Mouse (Mus musculus): ENCODE results near the gene Kcnip4.

Gene Kcnip4

GRCm38 (mm10) chr5:48889395-48890194 is 635.1 kb downstream of the Kcnip4 start:
- DNase-seq (ENCODE audit: low spot score) = no peak

DNA sequence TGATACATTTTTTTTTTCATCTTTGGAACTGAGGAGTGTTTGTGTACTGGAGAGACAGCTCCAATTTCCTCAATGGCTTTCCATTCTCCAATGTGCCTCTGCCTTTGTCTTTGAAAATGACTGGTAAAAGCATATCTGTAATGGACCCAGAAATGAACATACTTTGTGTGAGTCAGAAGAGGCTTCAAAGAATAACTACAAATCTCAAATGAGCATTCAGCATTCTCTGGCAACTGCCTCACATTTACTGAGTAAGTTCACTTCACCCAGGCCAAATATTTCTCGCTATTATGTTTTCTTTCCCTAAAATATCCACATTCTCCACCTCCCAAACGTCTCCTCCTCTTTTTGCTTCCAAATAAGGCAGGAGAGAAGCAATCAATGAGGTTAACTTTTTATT is 646.6 kb downstream of the Kcnip4 start:
- no peak for DNase-seq (ENCODE audit: low spot score)

DNA sequence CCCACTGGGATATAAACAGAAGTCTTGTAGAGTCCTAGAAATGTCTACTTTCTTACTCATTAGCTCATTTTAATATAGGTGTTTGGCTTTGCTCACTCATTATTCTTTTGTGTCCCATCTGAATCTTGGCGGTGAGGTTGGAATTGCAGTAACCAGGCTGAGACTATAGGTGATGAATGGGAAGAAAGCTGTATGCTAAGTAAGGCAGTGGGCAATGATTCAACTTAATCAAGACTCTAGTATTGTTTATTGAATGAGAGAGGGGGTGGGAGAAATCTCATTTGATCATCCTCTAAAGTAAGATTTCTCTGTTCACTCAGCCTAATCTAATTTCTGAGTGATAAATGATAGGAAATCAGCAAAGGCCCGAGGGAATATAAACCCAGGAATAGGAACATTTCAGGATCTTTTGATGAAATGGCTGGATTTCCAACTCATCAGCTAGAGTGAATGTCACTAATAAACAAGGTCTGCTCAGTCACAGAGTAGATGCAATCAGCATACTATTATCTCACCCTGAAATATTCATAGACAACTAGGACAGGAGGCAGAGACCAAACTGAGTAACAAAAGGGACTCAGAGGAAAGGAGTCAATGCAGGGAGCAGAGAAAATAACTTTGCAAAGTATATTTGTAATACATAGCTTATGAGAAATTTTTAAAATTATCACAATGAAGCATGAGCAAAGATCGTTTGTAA is 660.3 kb downstream of the Kcnip4 start:
- no peak for DNase-seq (ENCODE audit: low spot score)

GRCm38 (mm10) chr5:48840971-48841370 is 683.7 kb downstream of the Kcnip4 start:
- no peak for DNase-seq (ENCODE audit: low spot score)

DNA sequence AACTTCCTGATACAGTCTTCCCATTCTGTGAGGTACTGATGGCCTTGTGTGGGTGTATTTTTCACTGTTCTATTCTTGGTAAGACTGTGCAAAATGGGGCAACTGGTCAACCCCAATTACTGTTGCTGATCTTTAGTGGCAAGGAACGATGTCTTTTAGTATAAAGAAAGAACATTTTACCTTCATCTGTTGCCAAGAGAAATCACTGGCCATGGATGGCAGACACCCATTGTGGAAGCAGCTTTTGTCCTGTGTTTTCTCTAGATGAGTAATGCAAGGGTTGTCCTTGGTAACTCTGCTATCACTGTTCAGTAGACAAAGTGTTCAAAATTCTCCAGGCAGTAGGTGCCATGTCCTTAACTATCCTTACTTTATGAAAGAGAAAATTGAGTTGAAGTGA is 729.2 kb downstream of the Kcnip4 start:
- DNase-seq (ENCODE audit: low spot score) = no peak

GRCm38 (mm10) chr5:48779376-48779775 is 745.3 kb downstream of the Kcnip4 start:
- DNase-seq (ENCODE audit: low spot score) = no peak

DNA sequence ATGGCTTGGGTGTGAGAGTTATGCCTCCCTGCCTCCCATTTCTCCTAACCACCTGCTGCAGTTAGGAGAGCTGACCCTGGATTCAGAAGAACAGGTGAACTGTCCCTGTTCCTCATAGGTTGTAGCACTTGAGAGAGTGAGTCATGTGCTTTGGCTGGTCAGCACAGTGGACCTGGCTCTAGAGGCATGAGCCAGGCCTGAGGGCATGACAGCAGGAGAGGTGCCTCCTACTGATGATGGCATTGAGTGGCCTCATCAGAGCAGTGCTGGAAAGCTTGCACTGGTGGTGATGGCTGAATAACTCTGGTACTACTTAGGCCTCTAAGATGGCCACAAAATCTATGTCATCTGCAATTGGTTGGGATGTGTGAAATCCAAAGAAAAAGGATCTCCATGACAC is 776.1 kb downstream of the Kcnip4 start:
- no peak for DNase-seq (ENCODE audit: low spot score)

DNA sequence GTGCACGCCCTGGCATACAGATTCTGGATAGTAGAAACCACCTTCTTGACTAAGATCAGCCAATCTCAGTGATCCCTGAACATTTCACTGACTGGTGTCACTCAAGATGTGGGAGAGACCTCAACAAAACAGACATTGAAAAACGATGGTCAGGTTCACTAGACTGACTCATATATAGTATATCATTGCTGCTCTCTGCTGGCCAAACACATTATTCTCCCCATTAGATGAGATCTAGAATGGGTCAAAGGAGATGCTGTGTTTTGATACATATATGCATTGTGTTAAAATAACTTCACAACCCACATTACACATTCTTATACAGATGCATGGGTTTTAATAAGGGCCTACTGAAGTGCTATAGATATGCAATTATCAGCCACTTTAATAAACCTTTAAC is 787.1 kb downstream of the Kcnip4 start:
- DNase-seq (ENCODE audit: low spot score) = no peak

- DNase-seq (ENCODE audit: low spot score) = no peak
Measured at GRCm38 (mm10) chr5:48718166-48718565, 806.5 kb downstream of the Kcnip4 start.

DNA sequence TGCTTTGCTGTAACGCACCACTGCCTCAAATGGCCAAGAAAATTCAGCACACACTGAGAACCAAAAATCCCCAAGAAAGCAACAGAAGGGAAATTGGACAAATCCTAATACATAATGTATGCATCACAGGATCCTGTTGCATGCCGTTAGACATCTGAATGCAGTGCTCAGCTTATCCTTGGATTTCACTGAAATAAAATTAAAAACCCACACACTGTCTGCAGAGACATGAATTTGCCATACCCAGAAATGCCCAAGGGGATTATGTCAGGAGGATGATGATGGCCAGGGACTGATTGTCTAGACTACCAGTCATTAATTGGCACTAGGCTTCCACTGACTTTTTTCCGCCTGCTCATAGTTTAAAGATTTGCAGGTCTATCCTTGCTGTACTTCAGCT is 818.7 kb downstream of the Kcnip4 start:
- no peak for DNase-seq (ENCODE audit: low spot score)

DNA sequence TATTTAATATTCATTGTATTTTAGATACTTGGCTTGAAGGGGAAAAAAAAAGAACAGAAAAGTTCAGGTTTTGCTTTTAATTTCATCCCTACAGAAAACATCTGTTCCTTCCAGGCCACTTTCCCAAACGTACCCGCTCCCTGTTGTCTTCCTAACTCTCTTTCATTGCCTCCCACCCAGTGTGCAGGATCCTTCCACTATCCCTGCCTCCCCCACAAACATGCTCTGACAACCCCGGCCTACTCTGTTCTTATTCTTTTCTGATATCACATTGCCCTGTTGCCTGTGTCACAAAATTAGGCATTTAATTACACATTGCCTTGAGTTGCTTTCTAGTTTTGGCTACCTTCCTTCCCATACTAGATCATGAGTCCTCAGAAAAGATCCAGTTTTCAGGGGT is 837.6 kb downstream of the Kcnip4 start:
- DNase-seq (ENCODE audit: low spot score) = no peak

DNA sequence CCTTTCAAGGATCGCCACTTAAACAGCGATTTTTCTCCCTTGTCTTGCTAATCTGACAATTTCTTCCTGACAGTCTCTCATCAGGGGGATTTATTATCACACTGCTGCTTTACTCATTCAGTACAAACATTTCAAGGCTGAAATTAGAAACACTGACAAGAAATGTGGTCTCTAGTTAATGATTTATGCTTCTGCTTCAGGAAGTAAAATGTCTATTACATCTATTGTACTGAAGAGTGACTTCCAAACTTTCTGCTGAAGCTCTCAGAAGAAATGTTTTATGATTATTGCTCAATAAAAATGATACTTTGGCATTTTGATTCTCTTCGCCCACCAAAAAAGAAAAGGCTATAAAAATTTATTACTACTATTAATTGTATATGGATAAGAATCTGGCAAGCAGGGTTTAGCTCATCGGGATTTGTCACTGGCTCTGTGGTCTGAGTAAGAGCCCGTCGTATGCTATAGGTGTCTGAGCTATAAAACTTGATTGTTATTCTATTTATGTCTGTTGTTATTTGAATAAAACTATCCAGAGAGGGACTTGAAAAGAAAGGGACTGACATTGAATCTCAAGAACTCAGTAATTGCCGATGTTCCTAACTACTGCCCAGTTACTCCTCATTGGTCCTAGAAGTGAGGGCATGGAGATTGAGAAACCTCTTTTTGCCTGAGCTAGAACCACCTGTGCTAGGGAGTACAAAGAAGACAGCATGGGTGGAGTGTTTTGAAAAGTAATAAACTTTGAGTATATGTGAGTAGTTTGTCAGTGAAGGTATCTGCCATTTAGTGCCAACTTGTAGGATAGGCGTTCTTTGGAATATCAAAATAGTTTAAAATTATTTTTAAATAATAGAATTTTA is 844.7 kb downstream of the Kcnip4 start:
- DNase-seq (ENCODE audit: low spot score) = no peak

- DNase-seq (ENCODE audit: low spot score) = no peak
Measured at GRCm38 (mm10) chr5:48662504-48662903, 862.2 kb downstream of the Kcnip4 start.

- DNase-seq (ENCODE audit: low spot score) = no peak
Measured at GRCm38 (mm10) chr5:48659975-48660374, 864.7 kb downstream of the Kcnip4 start.

DNA sequence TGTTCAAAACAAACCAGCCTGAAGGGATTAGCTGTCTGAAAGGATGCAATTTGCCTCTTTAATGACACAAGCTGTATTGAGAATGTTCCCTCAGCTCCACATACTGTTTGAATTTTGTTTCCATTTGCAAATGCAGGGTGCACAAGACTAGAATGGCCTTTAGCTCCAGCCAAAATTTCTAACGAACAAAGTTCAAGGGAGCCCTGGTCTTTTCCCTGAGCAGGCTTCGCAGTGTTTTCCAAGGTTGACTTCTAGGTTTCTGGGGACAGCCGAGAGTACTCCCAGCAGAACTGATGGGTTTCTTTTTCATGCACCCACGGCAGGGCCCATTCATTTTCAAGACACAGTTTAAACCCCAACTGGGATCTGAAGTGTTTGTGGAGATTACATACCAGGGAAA is 874.2 kb downstream of the Kcnip4 start:
- DNase-seq (ENCODE audit: low spot score) = no peak

DNA sequence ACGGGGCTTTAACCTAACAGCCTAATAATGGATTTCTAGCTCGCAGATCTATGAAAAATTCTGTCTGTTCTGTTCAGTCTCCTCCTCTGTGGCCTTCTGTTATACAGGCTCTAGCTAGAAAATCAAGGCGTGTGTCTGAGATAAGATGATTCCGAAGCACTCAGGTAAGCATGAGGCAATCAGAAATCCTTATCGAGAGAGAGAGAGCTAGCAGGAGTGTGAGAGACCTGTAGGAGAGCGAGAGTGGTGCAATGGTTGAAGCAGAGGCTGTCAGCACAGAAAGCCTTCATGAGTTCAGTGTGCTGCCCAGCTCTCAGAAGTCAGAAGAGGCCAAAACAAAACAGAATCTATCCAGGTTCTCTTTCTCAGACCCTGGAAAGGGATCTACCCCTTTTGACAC is 888.0 kb downstream of the Kcnip4 start:
- no peak for DNase-seq (ENCODE audit: low spot score)

GRCm38 (mm10) chr5:48633631-48634030 is 891.1 kb downstream of the Kcnip4 start:
- no peak for DNase-seq (ENCODE audit: low spot score)

- no peak for DNase-seq (ENCODE audit: low spot score)
Measured at GRCm38 (mm10) chr5:48623370-48623769, 901.3 kb downstream of the Kcnip4 start.

DNA sequence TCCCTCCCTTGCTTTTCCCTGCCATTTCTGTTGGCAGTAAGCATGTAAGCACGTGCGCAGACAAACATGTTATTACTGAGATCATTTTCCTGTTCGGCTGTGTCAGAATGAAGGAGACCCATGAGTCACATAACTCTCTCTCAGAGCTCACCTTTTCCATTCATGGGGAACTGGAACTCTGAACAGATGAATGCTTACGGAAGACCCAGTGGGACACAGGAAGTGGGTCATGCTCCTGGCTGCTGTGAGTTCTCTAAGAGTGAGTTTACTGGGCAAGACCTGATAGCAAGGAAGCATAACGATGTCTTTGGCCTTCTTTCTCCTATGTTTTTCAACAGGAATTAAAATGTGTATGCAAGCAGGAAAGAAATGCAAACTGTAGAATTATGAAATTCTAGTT is 917.8 kb downstream of the Kcnip4 start:
- no peak for DNase-seq (ENCODE audit: low spot score)

DNA sequence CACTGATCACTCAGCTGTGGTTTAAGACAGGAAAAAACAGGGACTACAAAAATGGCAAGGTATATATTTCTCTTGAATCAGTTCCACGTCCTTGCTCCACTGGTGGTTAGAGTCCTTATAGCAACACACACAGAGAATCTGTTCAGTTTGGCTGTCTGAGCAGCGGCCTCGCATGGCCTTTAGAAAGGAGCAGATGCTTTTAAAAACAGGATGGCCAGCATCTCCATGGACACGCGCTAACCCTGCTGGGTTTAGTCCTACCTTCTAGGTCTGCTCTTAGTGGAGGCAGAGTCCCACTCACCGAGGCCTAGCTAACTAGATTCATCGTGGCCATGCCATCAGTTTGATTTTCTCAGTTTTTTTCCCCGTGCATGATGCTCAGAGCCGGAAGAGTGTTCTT is 918.4 kb downstream of the Kcnip4 start:
- DNase-seq (ENCODE audit: low spot score) = no peak

GRCm38 (mm10) chr5:48599481-48600040 is 925.1 kb downstream of the Kcnip4 start:
- no peak for DNase-seq (ENCODE audit: low spot score)

- DNase-seq (ENCODE audit: low spot score) = no peak
Measured at GRCm38 (mm10) chr5:48588014-48588413, 936.7 kb downstream of the Kcnip4 start.

All from ovary, postnatal 10 days (tissue).